Mouse (Mus musculus) layer of hippocampus, postnatal 25 days (tissue): ENCODE data around the gene Klc1. TPM values are rescaled to one million over a fixed set of nuclear protein-coding genes. Genes with fewer than 3 reads are reported as not detected.
A peak's percentile ranks its signal among the peaks of the same experiment; 100 is the strongest.

Source experiments
- DNase-seq, 2 experiments: peaks; one replicate each; pipeline ENCODE4 v3.0.0; 2022; ENCODE audit warnings: mixed read lengths in 2 of 2, low spot score in 1 of 2; ENCODE audit errors: extremely low spot score in 1 of 2
- total RNA-seq, 2 experiments: library from RNA; stranded (reverse); gene quantifications; 2 replicates each; pipeline ENCODE4 v1.2.3; 2021

Klc1 gene
- total RNA-seq, 2 experiments from 2014 or later: 701 to 727 TPM

GRCm38 (mm10) chr12:111812075-111812474 lies 53.4 kb downstream of the Klc1 start:
- no peak for DNase-seq

GRCm38 (mm10) chr12:111812611-111813010 lies 54.0 kb downstream of the Klc1 start:
- no peak for DNase-seq

- DNase-seq: no peak
These were observed 54.6 kb downstream of the Klc1 start for GRCm38 (mm10) chr12:111813111-111813765.

- peak; percentile 79 to 87 for DNase-seq
These were observed 55.3 kb downstream of the Klc1 start, which contains the start of the genes Xrcc3 and Zfyve21 for GRCm38 (mm10) chr12:111813766-111814617. TSS of gene Xrcc3 (minus strand) at chr12:111813873. TSS of gene Zfyve21 (plus strand) at chr12:111814170.

GRCm38 (mm10) chr12:111814769-111815762 lies 56.4 kb downstream of the Klc1 start:
- DNase-seq: no peak

GRCm38 (mm10) chr12:111816528-111816927 lies 57.9 kb downstream of the Klc1 start:
- peak in 1 of 2 experiments; percentile 34 for DNase-seq

GRCm38 (mm10) chr12:111816967-111817366 lies 58.3 kb downstream of the Klc1 start:
- DNase-seq: no peak

- DNase-seq: no peak
These were observed 59.3 kb downstream of the Klc1 start for GRCm38 (mm10) chr12:111817991-111818390.

- no peak for DNase-seq
These were observed 61.3 kb downstream of the Klc1 start for GRCm38 (mm10) chr12:111819936-111820335.

- no peak for DNase-seq
These were observed 62.1 kb downstream of the Klc1 start for GRCm38 (mm10) chr12:111820708-111821107.

GRCm38 (mm10) chr12:111821931-111822330 lies 63.3 kb downstream of the Klc1 start:
- DNase-seq: no peak

GRCm38 (mm10) chr12:111827556-111827955 lies 68.9 kb downstream of the Klc1 start:
- no peak for DNase-seq

GRCm38 (mm10) chr12:111829447-111829846 lies 70.8 kb downstream of the Klc1 start:
- no peak for DNase-seq

- no peak for DNase-seq
These were observed 71.3 kb downstream of the Klc1 start for GRCm38 (mm10) chr12:111829954-111830353.

GRCm38 (mm10) chr12:111830375-111830774 lies 71.7 kb downstream of the Klc1 start:
- DNase-seq: no peak

GRCm38 (mm10) chr12:111832643-111833042 lies 74.0 kb downstream of the Klc1 start:
- no peak for DNase-seq

- DNase-seq: no peak
These were observed 74.8 kb downstream of the Klc1 start for GRCm38 (mm10) chr12:111833457-111833856.

- DNase-seq: no peak
These were observed 84.2 kb downstream of the Klc1 start for GRCm38 (mm10) chr12:111842565-111843433.

- no peak for DNase-seq
These were observed 84.8 kb downstream of the Klc1 start for GRCm38 (mm10) chr12:111843470-111843869.
